Mouse (Mus musculus) kidney, adult 2 months (tissue): ENCODE data around the gene 1700030J22Rik. TPM values are rescaled to one million over a fixed set of nuclear protein-coding genes. Genes with fewer than 3 reads are reported as not detected.

Experiments used
- DNase-seq: peaks from one replicate; pipeline ENCODE4 v3.0.0; 2021
- H3K27ac ChIP-seq: fragments of 200-500 bp; 2 replicates; pipeline ENCODE4 v1.5.1; 2012; ENCODE audit warnings: low read depth, low read length, control low read depth, inconsistent platforms; ENCODE audit not compliant: insufficient read depth
- H3K27me3 ChIP-seq: fragments of 200-500 bp; replicated peaks from 2 replicates; pipeline ENCODE4 v1.6.1; 2012; ENCODE audit warnings: mild to moderate bottlenecking, moderate library complexity, low read length, inconsistent platforms; ENCODE audit not compliant: control insufficient read depth, insufficient read depth
- H3K36me3 ChIP-seq: fragments of 200-500 bp; 2 replicates; pipeline ENCODE4 v1.6.1; 2012; ENCODE audit warnings: mild to moderate bottlenecking, moderate library complexity, low read length, inconsistent platforms; ENCODE audit not compliant: control insufficient read depth, insufficient read depth
- H3K4me1 ChIP-seq: fragments of 200-500 bp; 2 replicates; pipeline ENCODE4 v1.6.1; 2011; ENCODE audit warnings: low read length; ENCODE audit not compliant: control insufficient read depth, insufficient read depth
- H3K4me3 ChIP-seq: fragments of 200-500 bp; 2 replicates; pipeline ENCODE4 v1.5.1; 2011; ENCODE audit warnings: mild to moderate bottlenecking, low read depth, low read length, control low read depth; ENCODE audit not compliant: insufficient read depth
- CTCF ChIP-seq: fragments of 200-500 bp; conservative IDR thresholded peaks from 2 replicates; pipeline ENCODE4 v1.5.1; 2011; ENCODE audit warnings: low read depth, mild to moderate bottlenecking, control low read depth, low read length, moderate library complexity, mixed read lengths; ENCODE audit not compliant: insufficient read depth, insufficient read length
- POLR2A ChIP-seq: fragments of 200-500 bp; IDR thresholded peaks from one replicate; pipeline ENCODE4 v1.6.1; 2011; ENCODE audit warnings: low read depth, low read length, control low read depth
- WGBS: fragments of 180-500 bp; shearing (Covaris S2); methylation state at CpG from one replicate; pipeline ENCODE4 v1.1.7; 2018; 5-methylcytosine and 5-hydroxymethylcytosine counted together
- polyA plus RNA-seq: library from polyadenylated mRNA; depleted of rRNA; stranded (reverse); fragments of >200 nt; gene quantifications from 2 replicates; pipeline ENCODE4 v1.2.3, GENCODE M21; 2012

1700030J22Rik gene
- polyA plus RNA-seq, 1 experiment: 1.4 TPM

- no peaks in the 10 kb centered on the region for H3K27me3 ChIP-seq
- H3K27ac ChIP-seq: no peak overlapping the region
- TF ChIP-seq POLR2A (no peak), CTCF (no peak)
- H3K4me1 ChIP-seq: peaks cover 3% of the 10 kb centered on the region; the same call in 1 of the 2 replicates
- no peaks in the 10 kb centered on the region for H3K36me3 ChIP-seq
- 90% methylated on average over 8 of the region's 8 CpGs for WGBS
- no peak overlapping the region for H3K4me3 ChIP-seq
- DNase-seq: no peak
These were observed 26.3 kb downstream of the 1700030J22Rik start for GRCm38 (mm10) chr8:116952428-116952827.

GRCm38 (mm10) chr8:116951778-116952177, 27.0 kb downstream of the 1700030J22Rik start:
- DNase-seq: peak; percentile 48
- Histone ChIP-seq H3K27ac (no peak overlapping the region), H3K4me3 (no peak overlapping the region), H3K36me3 (no peaks in the 10 kb centered on the region), H3K27me3 (no peaks in the 10 kb centered on the region), H3K4me1 (peaks cover 3% of the 10 kb centered on the region; the same call in 1 of the 2 replicates)
- TF ChIP-seq CTCF (no peak), POLR2A (no peak)
- WGBS: 47% methylated on average over 2 of the region's 2 CpGs

DNA sequence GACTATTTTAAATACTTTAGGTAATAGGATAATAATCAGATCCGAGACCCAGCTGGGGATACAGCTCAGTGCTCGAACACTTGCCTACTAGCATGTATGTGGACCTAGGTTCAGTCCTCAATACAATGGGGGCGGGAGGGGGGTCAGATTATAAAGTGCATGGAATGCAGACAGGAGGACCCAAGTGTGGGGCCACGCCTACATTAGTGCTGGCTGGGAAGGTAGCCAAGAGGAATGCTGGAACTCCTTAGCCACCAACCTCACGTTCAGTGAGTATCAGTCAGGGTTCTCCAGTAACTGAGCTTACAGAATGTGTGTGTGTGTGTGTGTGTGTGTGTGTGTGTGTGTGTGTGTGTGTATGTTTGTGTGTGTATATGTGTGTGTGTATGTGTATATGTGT, 27.4 kb downstream of the 1700030J22Rik start:
- peaks cover 3% of the 10 kb centered on the region; the same call in 1 of the 2 replicates for H3K4me1 ChIP-seq
- WGBS: 21% methylated on average over 5 of the region's 5 CpGs
- DNase-seq: peak; percentile 59
- H3K27ac ChIP-seq: no peak overlapping the region
- H3K27me3 ChIP-seq: no peaks in the 10 kb centered on the region
- H3K4me3 ChIP-seq: no peak overlapping the region
- TF ChIP-seq CTCF (no peak), POLR2A (no peak)
- no peaks in the 10 kb centered on the region for H3K36me3 ChIP-seq

DNA sequence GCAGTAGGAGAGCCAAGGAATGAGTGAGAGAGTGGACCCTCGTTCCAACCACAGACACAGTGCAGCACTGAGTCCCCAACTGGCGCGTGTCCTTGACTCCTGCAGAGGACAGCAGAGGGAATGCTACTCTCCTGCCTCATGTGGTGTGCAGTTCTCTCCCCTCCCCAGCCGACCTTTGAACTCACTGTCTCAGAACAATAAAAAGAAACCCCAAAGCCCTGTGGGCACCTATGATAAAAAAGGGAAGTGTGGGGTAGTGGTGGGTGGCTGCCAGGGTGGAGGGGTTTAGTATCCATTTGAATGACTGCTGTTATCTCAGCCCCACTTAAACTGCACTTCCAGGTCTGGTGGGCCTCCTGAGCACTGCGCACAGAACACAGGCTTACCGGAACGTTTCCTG, 31.2 kb downstream of the 1700030J22Rik start:
- Histone ChIP-seq H3K27me3 (no peaks in the 10 kb centered on the region), H3K36me3 (no peaks in the 10 kb centered on the region), H3K4me1 (peaks cover 15% of the 10 kb centered on the region), H3K27ac (no peak overlapping the region), H3K4me3 (no peak overlapping the region)
- 86% methylated on average over 7 of the region's 7 CpGs for WGBS
- no peak for DNase-seq
- TF ChIP-seq CTCF (no peak), POLR2A (no peak)

DNA sequence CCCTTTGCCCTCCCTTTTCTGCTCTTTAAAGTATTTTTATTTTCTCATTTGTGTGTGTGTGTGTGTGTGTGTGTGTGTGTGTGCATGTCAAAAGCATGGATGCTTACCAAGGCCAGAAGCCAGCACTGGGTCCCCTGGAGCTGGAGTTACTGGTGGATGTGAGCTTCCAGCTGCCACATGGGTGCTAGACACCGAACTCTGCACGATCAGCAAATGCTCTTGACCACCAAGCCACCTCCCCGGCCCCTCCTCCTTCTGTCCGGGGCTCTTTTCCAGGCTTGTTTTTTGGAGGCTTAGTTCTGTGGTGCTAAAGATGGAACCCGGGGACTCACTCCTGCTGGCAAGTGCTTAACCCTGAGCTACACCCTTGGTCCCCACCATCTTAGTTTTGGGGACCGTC, 31.9 kb downstream of the 1700030J22Rik start:
- no peaks in the 10 kb centered on the region for H3K36me3 ChIP-seq
- H3K27me3 ChIP-seq: no peaks in the 10 kb centered on the region
- TF ChIP-seq POLR2A (no peak), CTCF (no peak)
- H3K4me3 ChIP-seq: peak overlapping the region; percentile 9; the same call in 1 of the 2 replicates
- 62% methylated on average over 6 of the region's 6 CpGs for WGBS
- peaks cover 15% of the 10 kb centered on the region for H3K4me1 ChIP-seq
- DNase-seq: no peak
- H3K27ac ChIP-seq: no peak overlapping the region

GRCm38 (mm10) chr8:116946268-116946838, 32.4 kb downstream of the 1700030J22Rik start:
- Histone ChIP-seq H3K36me3 (no peaks in the 10 kb centered on the region), H3K4me1 (peaks cover 14% of the 10 kb centered on the region), H3K27ac (no peak overlapping the region), H3K4me3 (peak overlapping the region; percentile 9), H3K27me3 (no peaks in the 10 kb centered on the region)
- 68% methylated on average over 21 of the region's 21 CpGs for WGBS
- TF ChIP-seq CTCF (no peak), POLR2A (no peak)
- peak; percentile 21 for DNase-seq

- Histone ChIP-seq H3K27ac (no peak overlapping the region), H3K36me3 (no peaks in the 10 kb centered on the region), H3K27me3 (no peaks in the 10 kb centered on the region), H3K4me1 (peaks cover 11% of the 10 kb centered on the region), H3K4me3 (no peak overlapping the region)
- DNase-seq: no peak
- TF ChIP-seq POLR2A (no peak), CTCF (no peak)
- 88% methylated on average over 9 of the region's 9 CpGs for WGBS
These were observed 33.4 kb downstream of the 1700030J22Rik start for GRCm38 (mm10) chr8:116945169-116945910.
